ENCODE assay signal across 15 mouse cellular contexts in the genomic region with DNA sequence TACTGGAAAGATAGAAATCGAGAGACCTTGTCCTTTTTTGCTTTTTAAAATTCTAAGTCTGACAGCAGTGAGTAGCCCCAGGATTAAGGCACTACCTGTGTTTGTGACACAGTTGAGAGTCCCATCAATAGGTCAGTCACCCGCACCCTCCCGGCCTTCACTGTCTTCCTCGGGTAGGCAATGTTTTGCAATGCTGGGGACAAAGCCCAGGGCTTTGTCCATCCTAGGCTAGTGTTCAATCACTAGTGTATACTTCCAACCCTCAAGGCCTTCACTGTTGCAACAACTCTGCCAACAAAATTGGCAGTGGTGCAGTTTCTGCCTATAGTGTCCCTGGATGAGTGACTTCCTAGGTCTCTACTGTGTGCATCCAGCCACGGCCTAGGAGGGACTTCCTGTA.
"Had no signal": no experiment of that assay in that cellular context is flagged by ENCODE, and none has a peak within 500 bp of the region (broad histone marks: within the 10 kb centered on the region; RNA-seq: fewer than 3 reads in every experiment).

No protein-coding gene starts in this region.

- H3K27ac ChIP-seq: macrophage; midbrain, embryonic 13.5 days; midbrain, embryonic 15.5 days; neural tube, embryonic 12.5 days; stomach, embryonic 15.5 days; stomach, postnatal 0 days had no signal

- H3K4me3 ChIP-seq: megakaryocyte, embryonic 14.5 days; midbrain, embryonic 13.5 days; midbrain, embryonic 15.5 days; neural tube, embryonic 12.5 days; stomach, embryonic 15.5 days had no signal

- H3K27me3 ChIP-seq: megakaryocyte, embryonic 14.5 days; midbrain, embryonic 13.5 days; midbrain, embryonic 15.5 days; neural tube, embryonic 12.5 days; stomach, embryonic 15.5 days had no signal

- H3K9ac ChIP-seq: lung, embryonic 14.5 days; midbrain, embryonic 13.5 days; midbrain, embryonic 15.5 days; neural tube, embryonic 12.5 days; stomach, embryonic 15.5 days had no signal

- DNase-seq: lung, adult 18-20 months; lung, embryonic 14.5 days; lung, postnatal 10 days; right cerebral cortex, postnatal 14 days; thymus, adult 2 months; thymus, postnatal 25 days; thymus, postnatal 4 days had no signal

- H3K9me3 ChIP-seq: megakaryocyte, embryonic 14.5 days; midbrain, embryonic 13.5 days; midbrain, embryonic 15.5 days; neural tube, embryonic 12.5 days; stomach, embryonic 15.5 days had no signal

- H3K4me2 ChIP-seq: lung, embryonic 14.5 days; midbrain, embryonic 11.5 days; midbrain, embryonic 13.5 days; midbrain, embryonic 15.5 days; neural tube, embryonic 12.5 days; stomach, embryonic 15.5 days had no signal

- H3K4me1 ChIP-seq: megakaryocyte, embryonic 14.5 days; midbrain, embryonic 13.5 days; midbrain, embryonic 15.5 days; neural tube, embryonic 12.5 days; stomach, embryonic 15.5 days had no signal

- ATAC-seq: midbrain, embryonic 13.5 days; midbrain, embryonic 15.5 days had no signal

- H3K36me3 ChIP-seq: midbrain, embryonic 13.5 days; midbrain, embryonic 15.5 days; neural tube, embryonic 12.5 days; stomach, embryonic 15.5 days had no signal
